Mouse (Mus musculus): Measurements from ENCODE around the gene Camsap3. TPM values are rescaled to one million over a fixed set of nuclear protein-coding genes. Genes with fewer than 3 reads are reported as not detected.

Gene Camsap3
- polyA plus RNA-seq (2014; fragmentation: Illumina TruSeq; extraction: RNeasy Lipid Tissue Mini Kit (QIAGEN cat#74804); ENCODE audit: low replicate concordance), result 2.7 TPM

DNA sequence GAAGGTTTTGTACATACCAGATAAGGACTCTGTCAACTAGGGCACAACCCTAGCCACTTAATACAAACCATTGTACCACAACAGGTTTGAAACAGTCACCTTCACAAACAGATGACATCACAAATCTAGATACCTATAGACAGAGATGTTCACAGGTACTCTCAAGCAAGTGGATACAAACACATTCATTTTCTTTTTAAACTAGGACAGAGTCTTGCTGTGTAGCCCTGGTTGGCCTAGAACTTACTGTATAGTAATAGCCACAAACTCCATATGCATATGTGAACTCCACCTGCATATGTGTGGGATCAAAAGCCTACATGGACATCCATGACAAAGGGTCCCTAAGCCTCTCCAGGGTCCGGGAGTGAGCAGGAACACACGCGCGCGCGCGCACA, at the start of gene Camsap3:
Gene Camsap3 (plus strand): TSS at position 301 of the 398 bp plus-strand sequence.

GRCm38 (mm10) chr8:3567641-3568371, 19.3 kb upstream of the Camsap3 start, which contains the start of gene C330021F23Rik:
Gene C330021F23Rik, plus strand, starts transcription at chr8:3567990.

GRCm38 (mm10) chr8:3621199-3621970, 34.3 kb downstream of the Camsap3 start, which contains the start of the genes Xab2 and Pet100:
Gene Xab2, minus strand, starts transcription at chr8:3621316.
Gene Pet100, plus strand, starts transcription at chr8:3621548.

GRCm38 (mm10) chr8:3625445-3625844, 38.4 kb downstream of the Camsap3 start, which contains the start of gene Pcp2:
Gene Pcp2, minus strand, starts transcription at chr8:3625545.

GRCm38 (mm10) chr8:3630647-3631477, 43.8 kb downstream of the Camsap3 start, which contains the start of gene Stxbp2:
Gene Stxbp2, plus strand, starts transcription at chr8:3630955.

DNA sequence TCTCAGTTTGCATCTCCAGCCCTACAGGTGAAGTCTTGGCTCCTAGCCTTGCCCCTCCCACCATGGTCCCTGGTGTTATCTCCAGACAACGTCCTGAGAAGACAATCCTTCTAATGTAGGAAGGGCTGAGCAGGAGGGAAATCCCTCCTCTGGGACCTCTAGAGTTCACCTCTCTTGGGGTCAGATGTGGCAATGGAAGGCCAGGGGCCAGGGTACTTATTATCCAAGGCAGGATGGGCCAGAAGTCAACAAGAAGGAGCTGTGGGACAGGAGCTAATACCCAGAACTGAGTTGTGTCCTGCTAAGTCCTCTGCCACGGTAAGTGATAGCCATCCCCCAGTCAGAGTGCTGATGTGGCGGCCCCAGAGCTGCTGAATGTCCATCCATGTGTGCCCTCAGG, 68.4 kb downstream of the Camsap3 start, which contains the start of gene Retn:
Gene Retn (plus strand): TSS at position 245 of the 400 bp plus-strand sequence.

Other genes starting within 250 kb of the Camsap3 start
- not detected for gene A430078G23Rik, start 233.9 kb upstream of the Camsap3 start, polyA plus RNA-seq (2014; fragmentation: Illumina TruSeq; extraction: RNeasy Lipid Tissue Mini Kit (QIAGEN cat#74804); ENCODE audit: low replicate concordance)
- 5.2 TPM for gene Arhgef18, start 194.3 kb upstream of the Camsap3 start, polyA plus RNA-seq (2014; fragmentation: Illumina TruSeq; extraction: RNeasy Lipid Tissue Mini Kit (QIAGEN cat#74804); ENCODE audit: low replicate concordance)
- 1.3 TPM for gene Pex11g, start 119.6 kb upstream of the Camsap3 start, polyA plus RNA-seq (2014; fragmentation: Illumina TruSeq; extraction: RNeasy Lipid Tissue Mini Kit (QIAGEN cat#74804); ENCODE audit: low replicate concordance)
- not detected for gene Tex45, start 116.4 kb upstream of the Camsap3 start, polyA plus RNA-seq (2014; fragmentation: Illumina TruSeq; extraction: RNeasy Lipid Tissue Mini Kit (QIAGEN cat#74804); ENCODE audit: low replicate concordance)
- gene Zfp358, start 94.2 kb upstream of the Camsap3 start, polyA plus RNA-seq (2014; fragmentation: Illumina TruSeq; extraction: RNeasy Lipid Tissue Mini Kit (QIAGEN cat#74804); ENCODE audit: low replicate concordance), result 0.52 TPM
- gene Mcoln1, start 86.8 kb upstream of the Camsap3 start, polyA plus RNA-seq (2014; fragmentation: Illumina TruSeq; extraction: RNeasy Lipid Tissue Mini Kit (QIAGEN cat#74804); ENCODE audit: low replicate concordance), result 16.9 TPM
- 14.2 TPM for gene Pnpla6, start 71.9 kb upstream of the Camsap3 start, polyA plus RNA-seq (2014; fragmentation: Illumina TruSeq; extraction: RNeasy Lipid Tissue Mini Kit (QIAGEN cat#74804); ENCODE audit: low replicate concordance)
- 1.4 TPM for gene C330021F23Rik, start 19.3 kb upstream of the Camsap3 start, polyA plus RNA-seq (2014; fragmentation: Illumina TruSeq; extraction: RNeasy Lipid Tissue Mini Kit (QIAGEN cat#74804); ENCODE audit: low replicate concordance)
- 0.19 TPM for gene Xab2, start 34.0 kb downstream of the Camsap3 start, polyA plus RNA-seq (2014; fragmentation: Illumina TruSeq; extraction: RNeasy Lipid Tissue Mini Kit (QIAGEN cat#74804); ENCODE audit: low replicate concordance)
- 4.4 TPM for gene Pet100, start 34.3 kb downstream of the Camsap3 start, polyA plus RNA-seq (2014; fragmentation: Illumina TruSeq; extraction: RNeasy Lipid Tissue Mini Kit (QIAGEN cat#74804); ENCODE audit: low replicate concordance)
- gene Pcp2, start 38.3 kb downstream of the Camsap3 start, polyA plus RNA-seq (2014; fragmentation: Illumina TruSeq; extraction: RNeasy Lipid Tissue Mini Kit (QIAGEN cat#74804); ENCODE audit: low replicate concordance), result not detected
- gene Stxbp2, start 43.7 kb downstream of the Camsap3 start, polyA plus RNA-seq (2014; fragmentation: Illumina TruSeq; extraction: RNeasy Lipid Tissue Mini Kit (QIAGEN cat#74804); ENCODE audit: low replicate concordance), result 46.8 TPM
- 3.1 TPM for gene Retn, start 68.5 kb downstream of the Camsap3 start, polyA plus RNA-seq (2014; fragmentation: Illumina TruSeq; extraction: RNeasy Lipid Tissue Mini Kit (QIAGEN cat#74804); ENCODE audit: low replicate concordance)
- not detected for gene Mcemp1, start 78.5 kb downstream of the Camsap3 start, polyA plus RNA-seq (2014; fragmentation: Illumina TruSeq; extraction: RNeasy Lipid Tissue Mini Kit (QIAGEN cat#74804); ENCODE audit: low replicate concordance)
- not detected for gene Fcor, start 85.1 kb downstream of the Camsap3 start, polyA plus RNA-seq (2014; fragmentation: Illumina TruSeq; extraction: RNeasy Lipid Tissue Mini Kit (QIAGEN cat#74804); ENCODE audit: low replicate concordance)
- gene Trappc5, start 89.0 kb downstream of the Camsap3 start, polyA plus RNA-seq (2014; fragmentation: Illumina TruSeq; extraction: RNeasy Lipid Tissue Mini Kit (QIAGEN cat#74804); ENCODE audit: low replicate concordance), result 4.5 TPM
- gene Fcer2a, start 106.9 kb downstream of the Camsap3 start, polyA plus RNA-seq (2014; fragmentation: Illumina TruSeq; extraction: RNeasy Lipid Tissue Mini Kit (QIAGEN cat#74804); ENCODE audit: low replicate concordance), result 0.85 TPM
- not detected for gene Clec4g, start 133.4 kb downstream of the Camsap3 start, polyA plus RNA-seq (2014; fragmentation: Illumina TruSeq; extraction: RNeasy Lipid Tissue Mini Kit (QIAGEN cat#74804); ENCODE audit: low replicate concordance)
- 15.9 TPM for gene Cd209a, start 161.7 kb downstream of the Camsap3 start, polyA plus RNA-seq (2014; fragmentation: Illumina TruSeq; extraction: RNeasy Lipid Tissue Mini Kit (QIAGEN cat#74804); ENCODE audit: low replicate concordance)